Mouse (Mus musculus): ENCODE results near the gene Mthfd2.
A peak's percentile ranks its signal among the peaks of the same experiment; 100 is the strongest.

Gene Mthfd2

GRCm38 (mm10) chr6:83341387-83341786 is 15.7 kb upstream of the Mthfd2 start:
- no peak for DNase-seq (ENCODE audit: low spot score in 2 of 2)

GRCm38 (mm10) chr6:83327591-83328190 is 2.0 kb upstream of the Mthfd2 start:
- no peak for DNase-seq (ENCODE audit: low spot score in 2 of 2)

DNA sequence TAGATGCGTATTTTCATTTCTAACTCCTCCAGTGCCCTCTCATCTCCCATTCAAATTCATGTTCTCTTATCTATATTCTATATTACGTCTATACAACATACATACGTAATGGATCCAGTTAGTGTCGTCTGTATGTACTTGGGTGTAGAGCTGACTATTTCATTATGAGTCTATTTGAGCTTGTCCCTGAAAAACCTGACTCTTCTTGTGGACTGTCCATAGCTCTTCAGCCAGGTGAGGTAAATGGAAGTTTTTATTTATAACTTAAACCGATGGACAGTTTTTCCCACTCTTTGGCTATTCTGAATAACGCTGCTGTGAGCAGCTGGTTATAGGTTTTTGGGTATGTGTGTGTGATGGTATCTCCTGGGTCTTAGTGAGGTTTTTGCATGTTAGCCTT is 1.1 kb upstream of the Mthfd2 start:
- no peak for DNase-seq (ENCODE audit: low spot score in 2 of 2)

GRCm38 (mm10) chr6:83326394-83326736 is 657 bp upstream of the Mthfd2 start:
- DNase-seq (ENCODE audit: low spot score in 2 of 2), result no peak

DNA sequence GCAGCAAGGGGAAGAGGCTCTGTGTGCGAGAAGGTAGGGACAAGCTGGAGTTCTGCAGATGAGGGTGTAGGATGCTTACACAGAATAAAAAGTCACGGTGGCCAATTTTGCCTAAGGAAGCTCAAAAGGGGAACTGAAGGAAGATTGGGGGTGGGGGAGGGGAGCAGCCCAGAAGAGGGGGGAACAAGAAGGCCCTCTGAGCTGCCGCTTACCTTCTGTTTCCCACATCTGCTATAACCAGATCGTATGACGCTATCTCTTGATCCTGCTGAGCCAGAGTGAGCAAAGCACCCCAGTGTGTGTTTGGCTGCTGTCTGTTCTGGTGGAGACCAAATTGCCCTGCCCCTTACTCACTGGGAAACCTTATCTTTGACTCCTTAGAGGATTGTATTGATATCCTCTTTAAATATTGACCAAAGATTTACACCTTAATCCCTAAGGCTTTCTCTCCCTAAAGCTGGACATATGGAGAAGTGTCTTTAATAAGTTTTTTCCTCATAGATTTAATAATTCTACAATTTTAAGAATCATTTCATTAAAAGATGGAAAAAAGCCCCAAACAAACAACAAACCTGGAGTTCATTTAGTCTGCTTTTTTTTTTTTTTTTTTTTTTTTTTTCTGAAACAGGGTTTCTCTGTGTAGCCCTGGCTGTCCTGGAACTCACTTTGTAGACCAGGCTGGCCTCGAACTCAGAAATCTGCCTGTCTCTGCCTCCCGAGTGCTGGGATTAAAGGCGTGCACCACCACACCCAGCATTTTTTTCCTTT is 1.9 kb downstream of the Mthfd2 start:
- no peak for DNase-seq (ENCODE audit: low spot score in 2 of 2)

DNA sequence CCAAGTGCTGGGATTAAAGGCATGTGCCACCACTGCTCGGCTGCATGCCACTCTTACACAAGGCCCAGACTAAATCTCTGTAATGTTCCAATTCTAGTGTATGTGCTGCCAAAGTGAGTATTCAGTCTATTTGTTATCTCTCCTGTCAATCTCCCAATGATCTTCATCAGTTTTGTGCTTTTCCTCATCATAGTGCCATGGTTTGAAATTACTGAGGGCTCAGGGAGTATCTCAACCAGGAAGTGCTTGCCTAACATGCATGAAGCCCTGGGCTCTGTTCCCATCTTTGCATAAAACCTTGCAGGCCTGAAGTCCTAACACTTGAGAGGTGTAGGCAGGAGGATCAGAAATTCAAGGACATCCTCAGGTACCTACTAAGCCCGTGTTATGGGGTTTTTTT is 2.9 kb downstream of the Mthfd2 start:
- DNase-seq (ENCODE audit: low spot score in 2 of 2), result no peak

DNA sequence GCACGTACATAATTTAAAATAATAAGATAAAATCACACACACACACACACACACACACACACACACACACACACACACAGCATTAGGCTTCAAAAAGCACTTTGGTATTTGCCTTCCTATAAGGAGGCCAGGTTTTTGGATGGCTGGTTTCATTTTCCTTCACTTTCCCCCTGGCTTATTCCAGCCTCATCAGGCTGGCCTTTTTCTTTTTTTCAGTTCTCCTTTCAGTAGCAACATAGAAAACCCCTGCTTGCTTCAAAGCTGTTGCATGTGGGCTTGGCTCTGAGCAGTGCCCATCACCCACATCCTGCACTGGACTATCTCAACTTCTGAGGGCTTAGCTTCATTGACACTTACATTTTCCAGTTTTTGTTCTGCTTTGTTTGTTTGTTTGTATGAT is 3.8 kb downstream of the Mthfd2 start:
- peak in 1 of 2 experiments; percentile 32 for DNase-seq (ENCODE audit: low spot score in 2 of 2)

DNA sequence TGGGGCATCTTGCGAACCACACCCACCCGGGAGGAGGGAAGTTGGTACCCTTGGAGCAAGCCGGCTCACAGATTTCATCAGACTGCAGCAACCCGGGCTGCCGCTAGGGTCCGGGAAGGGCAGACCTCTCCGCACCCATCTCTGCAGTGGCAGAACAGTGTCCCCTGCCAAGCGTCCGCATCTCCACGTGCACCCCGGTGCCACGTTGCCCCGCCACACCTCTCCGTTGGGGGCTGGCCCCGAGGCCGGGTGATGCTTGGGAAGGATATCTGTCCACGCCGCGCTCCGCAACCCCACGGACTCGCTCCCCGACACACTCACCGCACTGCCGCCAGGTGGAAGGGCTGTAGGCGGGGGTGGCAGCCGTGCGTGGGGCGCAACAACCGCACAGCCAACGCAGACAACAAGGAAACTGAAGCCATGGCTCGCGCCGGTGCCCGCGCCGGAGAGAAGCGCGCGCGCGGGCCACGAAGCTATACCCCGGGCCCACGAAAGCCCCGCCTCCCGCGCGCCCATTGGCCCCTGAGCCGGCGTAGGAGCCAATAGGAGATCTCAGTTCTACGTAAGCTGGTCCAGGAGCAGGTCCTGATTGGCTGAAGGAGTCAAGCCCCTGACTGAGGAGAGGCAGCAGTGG is 8.5 kb downstream of the Mthfd2 start:
- peak; percentile 86 to 96 for DNase-seq (ENCODE audit: low spot score in 2 of 2)

DNA sequence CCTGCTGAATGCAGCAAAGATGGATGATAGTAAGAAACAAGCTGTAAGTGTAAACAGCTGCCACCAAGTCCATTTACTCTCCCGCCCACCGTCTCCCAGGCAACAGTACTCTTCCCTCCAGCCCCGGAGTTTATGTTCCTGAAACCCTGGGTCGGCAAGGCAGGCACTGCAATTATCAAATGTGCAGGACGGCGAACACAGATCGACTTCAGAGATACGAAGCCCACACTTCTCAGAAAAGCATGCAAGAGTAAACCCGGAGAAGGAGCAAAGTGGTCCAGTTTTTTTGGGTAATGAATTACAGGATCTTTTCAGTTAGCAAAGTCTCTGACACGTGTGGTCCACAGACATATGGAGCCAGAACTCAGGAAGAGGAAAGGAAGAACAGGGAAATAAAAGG is 9.7 kb downstream of the Mthfd2 start:
- peak in 1 of 2 experiments; percentile 38 for DNase-seq (ENCODE audit: low spot score in 2 of 2)

DNA sequence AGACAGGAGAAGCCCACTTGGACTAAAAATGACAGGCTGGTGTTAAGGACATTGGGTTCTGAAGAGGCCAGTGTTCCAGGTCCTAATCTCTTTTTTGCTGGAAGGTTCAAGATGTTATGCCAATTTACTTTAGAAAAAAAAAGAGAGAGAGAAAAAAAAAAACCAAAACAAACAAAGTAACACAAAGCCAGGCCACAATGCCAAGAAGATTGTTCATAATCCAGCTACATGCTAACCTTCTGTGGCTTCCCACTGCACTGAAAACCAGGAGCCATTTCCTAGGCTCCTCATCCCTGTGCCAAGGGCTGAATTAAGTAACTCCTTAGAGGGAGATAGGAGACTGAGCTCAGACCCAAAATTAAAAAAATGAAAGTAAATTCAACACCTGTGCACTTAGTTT is 10.4 kb downstream of the Mthfd2 start:
- DNase-seq (ENCODE audit: low spot score in 2 of 2), result no peak

DNA sequence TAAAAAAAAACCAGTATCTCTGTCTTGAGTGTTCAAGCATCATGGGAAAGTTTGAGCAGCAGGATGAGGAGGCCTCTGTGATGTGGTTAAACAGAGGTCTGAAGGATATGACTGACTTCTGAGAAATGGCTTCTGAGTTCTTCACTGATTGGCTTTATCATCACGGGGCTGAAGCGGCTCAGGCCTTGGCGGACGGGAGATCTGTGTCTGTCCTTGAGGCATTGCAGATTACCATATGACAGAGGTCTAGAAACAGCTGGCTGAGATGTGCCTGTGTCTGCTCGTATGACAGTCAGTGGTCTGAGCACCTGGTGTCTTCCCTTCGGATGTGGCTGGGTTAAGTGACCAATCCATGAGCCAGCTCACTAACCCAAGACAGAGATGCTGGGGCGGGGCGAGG is 13.2 kb downstream of the Mthfd2 start:
- DNase-seq (ENCODE audit: low spot score in 2 of 2), result no peak

DNA sequence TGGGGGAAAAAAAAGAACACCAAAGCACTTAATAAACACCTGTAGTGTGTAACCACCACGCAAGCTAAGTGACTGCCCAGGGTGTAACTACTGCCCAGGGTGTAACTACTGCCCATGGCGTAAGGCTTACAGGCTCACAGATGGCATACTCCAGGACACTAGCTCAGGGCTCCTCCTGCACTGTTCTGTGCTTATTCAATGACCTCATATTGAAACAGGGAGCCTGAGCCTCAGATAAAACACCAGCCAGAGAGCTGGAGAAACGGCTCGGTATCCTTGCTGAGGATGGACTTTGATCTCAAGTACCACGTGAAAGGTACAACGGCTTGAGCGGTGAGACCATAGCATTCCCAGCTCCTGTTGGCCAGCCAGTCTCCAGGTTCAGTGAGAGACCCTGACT is 13.7 kb downstream of the Mthfd2 start:
- DNase-seq (ENCODE audit: low spot score in 2 of 2), result no peak

- no peak for DNase-seq (ENCODE audit: low spot score in 2 of 2)
Observed at GRCm38 (mm10) chr6:83311206-83311605, 14.5 kb downstream of the Mthfd2 start.

DNA sequence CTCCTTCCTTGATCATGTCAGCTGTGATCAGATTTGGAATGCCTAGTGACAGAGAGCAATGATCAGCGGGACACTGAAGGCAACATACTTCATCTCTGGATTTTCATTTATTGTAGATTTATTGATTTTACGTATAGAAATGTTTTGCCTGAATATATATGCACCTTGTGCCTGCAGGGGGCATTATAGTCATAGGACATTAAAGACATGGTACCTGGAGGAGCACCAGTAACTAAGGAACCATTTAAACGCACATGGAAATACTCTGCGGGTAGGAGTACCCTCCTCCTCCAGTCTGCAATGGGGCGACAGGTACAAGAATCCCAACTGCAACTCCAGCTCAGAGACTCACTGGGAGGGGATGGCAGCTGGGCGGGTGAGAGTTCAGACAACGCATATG is 16.7 kb downstream of the Mthfd2 start:
- no peak for DNase-seq (ENCODE audit: low spot score in 2 of 2)

DNA sequence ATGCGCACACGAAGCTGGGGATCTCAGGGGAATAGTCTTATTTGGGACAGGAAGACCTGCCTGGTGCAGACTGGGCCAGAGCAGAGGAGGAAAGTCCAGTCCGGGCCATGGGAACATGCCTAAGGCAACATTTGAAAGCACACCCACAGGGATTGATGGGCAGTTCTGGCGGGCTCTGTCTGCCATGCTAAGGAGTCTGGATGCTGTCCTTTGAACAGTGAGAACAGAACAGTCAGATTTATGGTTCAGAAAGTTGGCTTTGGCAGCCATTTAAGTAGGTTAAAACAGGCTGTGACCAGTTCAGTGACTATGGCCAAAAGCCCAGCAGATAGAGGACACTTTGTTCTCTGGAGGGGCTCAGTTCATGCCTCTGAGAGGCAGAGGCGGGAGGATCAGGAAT is 23.4 kb downstream of the Mthfd2 start:
- DNase-seq (ENCODE audit: low spot score in 2 of 2), result no peak

- DNase-seq (ENCODE audit: low spot score in 2 of 2), result no peak
Observed at GRCm38 (mm10) chr6:83301294-83301693, 24.4 kb downstream of the Mthfd2 start.

GRCm38 (mm10) chr6:83300447-83301229 is 25.1 kb downstream of the Mthfd2 start:
- DNase-seq (ENCODE audit: low spot score in 2 of 2), result no peak

- DNase-seq (ENCODE audit: low spot score in 2 of 2), result peak in 1 of 2 experiments; percentile 56
Observed at GRCm38 (mm10) chr6:83280256-83280955, 45.3 kb downstream of the Mthfd2 start.

DNA sequence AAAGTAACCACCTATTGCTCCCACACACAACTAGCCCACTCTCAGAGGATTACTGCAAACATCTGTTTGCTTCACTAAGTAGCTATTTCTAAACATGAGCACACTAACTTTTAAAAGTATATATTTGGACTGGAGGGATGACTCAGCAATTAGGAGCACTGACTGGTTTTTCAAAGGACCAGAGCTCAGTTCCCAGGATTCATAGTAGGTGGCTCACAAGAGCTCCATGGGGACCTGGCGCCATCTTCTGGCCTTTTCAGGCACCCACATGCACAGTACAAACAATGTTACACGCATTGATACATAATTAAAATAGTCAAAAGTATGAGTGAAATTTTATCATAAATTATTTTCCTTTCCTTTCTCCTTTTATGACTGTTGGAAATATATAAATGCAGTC is 46.8 kb downstream of the Mthfd2 start:
- DNase-seq (ENCODE audit: low spot score in 2 of 2), result peak in 1 of 2 experiments; percentile 58

- no peak for DNase-seq (ENCODE audit: low spot score in 2 of 2)
Observed at GRCm38 (mm10) chr6:83277151-83277550, 48.6 kb downstream of the Mthfd2 start.

DNA sequence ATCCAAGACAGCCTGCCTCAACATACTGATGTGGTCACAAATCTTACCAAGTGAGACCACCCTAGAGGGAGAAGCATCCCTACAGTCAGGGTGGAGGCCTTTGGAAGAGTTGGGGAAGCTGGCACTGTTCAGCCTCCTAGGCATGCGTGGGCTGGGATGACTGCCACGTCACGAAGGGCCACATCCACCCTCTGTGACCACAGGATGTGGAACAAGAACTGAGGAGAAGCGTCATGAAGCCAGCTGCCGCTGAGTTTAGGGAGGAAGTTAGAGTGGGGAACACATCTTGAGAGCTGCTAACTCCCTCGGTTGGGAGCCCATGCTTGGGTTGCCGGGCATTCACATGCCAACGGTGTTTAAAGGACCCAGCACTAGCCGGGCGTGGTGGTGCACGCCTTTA is 52.0 kb downstream of the Mthfd2 start:
- DNase-seq (ENCODE audit: low spot score in 2 of 2), result no peak
